Mouse (Mus musculus): Measurements from ENCODE around the gene Gm20479.

GRCm38 (mm10) chr7:27339519-27339918 is 17.7 kb downstream of the Gm20479 start:
- TF ChIP-seq CTCF (IDR thresholded peaks at IDR 0.05; ENCODE audit: borderline replicate concordance, extremely low read depth, insufficient read depth, insufficient read length): no peak
- TF ChIP-seq POLR2A (IDR thresholded peaks at IDR 0.05; ENCODE audit: borderline replicate concordance, extremely low read depth, insufficient read depth, insufficient read length, poor library complexity, severe bottlenecking): no peak
